Mouse (Mus musculus) cortical plate, adult 2 months (tissue): ENCODE data around the gene Rnpepl1. TPM values are rescaled to one million over a fixed set of nuclear protein-coding genes. Genes with fewer than 3 reads are reported as not detected.

Experiments used
- H3K27ac ChIP-seq: fragments of 200-500 bp; 2 replicates; pipeline ENCODE4 v1.5.1; 2012; ENCODE audit warnings: low read length, control low read depth, inconsistent platforms; ENCODE audit not compliant: insufficient read depth
- H3K4me1 ChIP-seq: fragments of 200-500 bp; 2 replicates; pipeline ENCODE4 v1.6.1; 2011; ENCODE audit warnings: low read length; ENCODE audit not compliant: control insufficient read depth, insufficient read depth
- H3K4me3 ChIP-seq: fragments of 200-500 bp; 2 replicates; pipeline ENCODE4 v1.5.1; 2011; ENCODE audit warnings: mild to moderate bottlenecking, low read length, control low read depth; ENCODE audit not compliant: insufficient read depth
- CTCF ChIP-seq: fragments of 200-500 bp; IDR thresholded peaks from 2 replicates; pipeline ENCODE4 v1.5.1; 2011; ENCODE audit warnings: mild to moderate bottlenecking, control low read depth, low read length; ENCODE audit not compliant: insufficient read depth; ENCODE audit errors: extremely low read depth
- POLR2A ChIP-seq: fragments of 200-500 bp; IDR thresholded peaks from 2 replicates; pipeline ENCODE4 v1.6.1; 2011; ENCODE audit warnings: mild to moderate bottlenecking, low read length, control low read depth; ENCODE audit not compliant: insufficient read depth; ENCODE audit errors: extremely low read depth
- polyA plus RNA-seq: library from polyadenylated mRNA; depleted of rRNA; stranded (reverse); fragments of >200 nt; gene quantifications from 2 replicates; pipeline ENCODE4 v1.2.3, GENCODE M21; 2012

The Rnpepl1 gene
- polyA plus RNA-seq, 1 experiment: 38.5 TPM

DNA sequence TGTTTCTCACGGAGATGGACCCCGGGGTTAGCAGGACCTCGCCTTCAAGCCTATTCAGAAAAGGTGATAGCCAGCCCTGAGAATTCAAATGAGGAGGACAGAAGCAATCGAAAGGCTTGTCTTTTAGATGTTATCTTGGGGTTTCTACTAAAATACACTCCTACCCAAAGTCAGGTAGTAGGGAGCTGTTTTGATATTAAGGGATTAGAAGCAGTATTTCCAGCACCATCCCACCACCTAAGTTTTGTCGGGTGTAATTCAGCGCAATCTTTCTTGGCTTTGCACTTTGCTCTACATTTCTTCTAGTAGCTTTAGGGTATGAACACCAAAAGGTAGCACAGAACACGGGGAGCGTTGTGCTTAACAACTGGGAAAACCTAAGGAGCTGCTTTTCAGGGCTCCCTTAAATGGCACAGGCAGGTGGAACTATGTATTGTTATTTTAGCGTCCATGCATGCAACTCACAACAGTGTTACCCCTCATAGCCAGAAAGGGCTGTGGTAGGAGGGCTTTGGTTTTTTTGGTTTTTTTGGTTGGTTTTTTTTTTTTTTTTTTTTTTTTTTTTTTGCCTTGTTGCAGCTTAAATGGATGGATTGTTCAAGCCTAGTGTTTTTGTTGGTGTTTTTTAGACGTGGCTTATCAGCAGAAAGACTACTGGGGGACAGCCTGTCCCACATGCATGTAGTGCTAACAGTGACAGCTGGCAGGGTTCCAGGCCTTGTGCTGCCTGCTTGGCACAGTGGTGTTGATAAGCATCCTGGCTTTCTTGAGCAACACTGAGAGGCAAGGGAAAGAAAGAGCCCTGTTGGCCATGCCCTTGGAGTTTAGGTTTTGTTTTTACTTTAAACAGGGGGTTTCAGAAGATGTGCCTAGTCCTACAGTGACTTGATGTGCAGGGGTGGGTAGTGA lies 24.7 kb downstream of the Rnpepl1 start:
- Histone ChIP-seq H3K4me1 (peaks cover 2% of the 10 kb centered on the region; the same call in 1 of the 2 replicates), H3K4me3 (peak overlapping the region; percentile 49), H3K27ac (0 out of 2 replicates have a peak overlapping the region, but pooled peaks have one; percentile 9)
- TF ChIP-seq CTCF (no peak), POLR2A (no peak)

DNA sequence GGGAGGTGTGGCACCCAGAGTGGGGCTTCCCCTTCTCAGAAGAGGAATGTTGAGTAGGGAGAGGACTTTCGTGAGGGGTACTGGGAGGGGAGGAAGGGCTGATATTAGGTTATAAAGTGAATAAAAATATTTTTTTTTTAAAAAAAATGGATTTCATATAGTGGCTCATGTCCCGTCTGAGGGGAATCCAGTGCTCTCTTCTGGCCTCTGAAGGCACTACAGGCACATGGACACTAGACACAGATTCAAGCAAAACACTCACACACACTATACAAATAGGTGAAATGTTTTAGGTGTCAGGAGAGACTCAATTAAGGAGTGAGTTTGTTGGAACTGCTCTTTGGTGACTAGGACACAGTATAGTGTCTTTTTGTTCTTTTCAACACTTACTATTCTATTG lies 25.4 kb downstream of the Rnpepl1 start:
- no peak overlapping the region for H3K27ac ChIP-seq
- peaks cover 2% of the 10 kb centered on the region; the same call in 1 of the 2 replicates for H3K4me1 ChIP-seq
- peak overlapping the region; percentile 49; the same call in 1 of the 2 replicates for H3K4me3 ChIP-seq
- TF ChIP-seq CTCF (no peak), POLR2A (no peak)

DNA sequence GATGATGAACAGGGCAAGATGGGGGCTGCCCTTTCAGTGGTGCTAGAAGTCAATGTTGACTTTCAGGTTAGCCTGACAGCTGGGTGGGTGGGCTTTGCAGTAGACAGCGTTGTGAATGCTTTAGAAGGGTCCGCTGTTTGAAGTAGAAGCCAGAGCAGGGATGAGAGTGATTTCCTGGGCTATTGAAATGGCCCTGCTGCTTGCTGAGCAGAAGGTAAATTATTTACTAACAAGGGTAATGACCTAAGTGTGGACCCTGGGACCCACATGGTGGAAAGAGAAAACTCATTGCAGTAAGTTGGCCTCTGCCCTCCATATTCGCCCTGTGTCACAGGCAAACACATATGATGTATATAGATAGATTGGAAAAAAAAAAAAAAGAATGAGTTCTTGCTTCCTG lies 25.9 kb downstream of the Rnpepl1 start:
- peaks cover 2% of the 10 kb centered on the region; the same call in 1 of the 2 replicates for H3K4me1 ChIP-seq
- H3K27ac ChIP-seq: no peak overlapping the region
- H3K4me3 ChIP-seq: no peak overlapping the region
- no peak for TF ChIP-seq POLR2A
- TF ChIP-seq CTCF: no peak

DNA sequence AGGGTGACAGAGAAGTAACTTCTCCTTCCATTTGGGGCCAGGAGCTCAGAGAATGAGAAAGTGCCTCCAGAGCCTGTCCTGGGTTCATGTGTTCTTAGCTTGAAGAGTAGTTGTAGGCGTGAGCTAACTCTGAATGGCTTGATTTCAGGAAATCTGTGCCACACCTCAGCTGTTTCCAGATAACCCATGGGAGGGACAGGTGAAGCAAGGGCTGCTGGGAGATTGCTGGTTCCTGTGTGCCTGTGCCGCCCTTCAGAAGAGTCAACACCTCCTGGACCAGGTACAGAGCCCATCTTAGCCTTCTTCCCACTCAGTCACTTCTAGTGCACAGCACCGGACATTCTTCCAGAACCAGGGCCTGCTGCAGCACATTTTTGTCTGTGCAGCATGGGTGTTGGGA lies 27.2 kb downstream of the Rnpepl1 start:
- Histone ChIP-seq H3K4me3 (no peak overlapping the region), H3K4me1 (peaks cover 2% of the 10 kb centered on the region; the same call in 1 of the 2 replicates), H3K27ac (no peak overlapping the region)
- TF ChIP-seq POLR2A (no peak), CTCF (no peak)

DNA sequence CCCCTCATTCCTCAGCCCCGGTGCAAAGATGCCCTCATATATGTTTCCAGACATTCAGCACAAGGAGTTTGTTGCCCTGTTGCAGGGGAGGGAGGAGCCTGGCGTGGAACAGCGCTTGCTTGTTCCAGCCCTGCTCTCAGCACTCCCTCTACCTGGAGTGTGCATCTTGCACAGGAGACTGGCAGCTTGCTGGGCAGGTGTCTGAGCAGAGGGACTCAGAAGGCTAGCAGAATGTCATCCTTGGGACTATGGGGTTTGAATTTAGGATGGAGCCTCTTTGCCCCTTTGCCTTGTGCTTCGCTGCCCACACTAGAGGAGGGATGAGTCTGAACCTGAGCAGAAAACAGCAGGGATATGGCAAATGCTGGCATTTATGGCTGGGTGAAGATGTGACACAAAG lies 29.2 kb downstream of the Rnpepl1 start:
- TF ChIP-seq CTCF: no peak
- no peak for TF ChIP-seq POLR2A
- Histone ChIP-seq H3K4me1 (peaks cover 2% of the 10 kb centered on the region; the same call in 1 of the 2 replicates), H3K4me3 (no peak overlapping the region), H3K27ac (no peak overlapping the region)

DNA sequence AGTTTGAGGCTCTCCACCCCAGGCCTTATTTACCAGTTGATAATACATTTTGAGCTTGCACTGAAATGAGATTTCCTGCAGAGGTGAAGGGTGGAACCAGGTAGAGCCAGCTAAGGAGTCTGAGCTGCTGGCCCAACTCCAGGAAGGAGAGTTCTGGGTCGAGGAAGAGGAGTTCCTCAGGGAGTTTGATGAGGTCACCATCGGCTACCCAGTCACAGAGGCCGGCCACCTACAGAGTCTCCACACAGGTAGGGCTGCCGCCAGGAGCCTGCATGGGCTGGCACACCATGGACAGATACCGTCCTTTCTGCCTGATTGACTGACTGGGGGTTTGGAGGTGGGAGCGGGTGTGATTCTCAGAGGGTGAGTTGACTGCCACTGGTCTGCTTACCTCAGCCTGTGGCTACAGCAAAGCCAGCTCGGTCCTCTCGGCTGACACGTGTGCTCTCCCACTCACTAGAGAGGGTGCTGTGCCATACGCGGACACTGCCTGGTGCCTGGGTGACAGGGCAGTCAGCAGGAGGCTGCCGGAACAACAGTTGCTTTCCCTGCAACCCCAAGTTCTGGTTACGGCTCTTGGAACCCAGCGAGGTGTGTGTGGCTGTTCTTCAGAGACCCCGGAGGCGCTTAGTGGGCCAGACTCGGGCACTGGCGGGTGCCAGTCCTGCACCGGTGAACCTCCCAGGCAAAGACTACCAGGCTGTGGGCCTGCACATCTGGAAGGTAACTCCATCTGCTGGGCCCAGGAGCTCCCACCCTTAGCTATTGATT lies 32.8 kb downstream of the Rnpepl1 start:
- Histone ChIP-seq H3K27ac (no peak overlapping the region), H3K4me1 (no peaks in the 10 kb centered on the region), H3K4me3 (no peak overlapping the region)
- TF ChIP-seq POLR2A (no peak), CTCF (no peak)

DNA sequence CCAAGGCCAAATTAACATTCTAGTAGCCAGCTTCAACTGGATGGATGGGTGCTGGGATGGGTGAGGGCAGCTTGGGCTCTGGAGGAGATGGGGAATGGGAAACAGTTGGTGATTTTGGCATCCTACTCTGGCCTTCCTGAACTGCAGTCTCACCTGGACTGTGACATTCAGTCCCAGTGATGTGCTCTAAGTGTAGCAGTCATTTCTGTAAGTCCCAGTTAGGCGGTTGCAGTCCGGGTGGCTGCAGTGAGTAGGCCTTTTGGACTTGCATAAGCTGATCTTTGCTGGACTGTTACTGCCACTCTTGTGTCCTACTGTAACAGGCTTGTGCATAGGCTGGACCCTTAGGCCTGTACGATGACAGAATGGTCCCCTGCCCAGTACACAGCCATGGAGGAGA lies 37.4 kb downstream of the Rnpepl1 start:
- TF ChIP-seq CTCF: no peak
- no peak overlapping the region for H3K4me3 ChIP-seq
- H3K27ac ChIP-seq: no peak overlapping the region
- H3K4me1 ChIP-seq: no peaks in the 10 kb centered on the region

DNA sequence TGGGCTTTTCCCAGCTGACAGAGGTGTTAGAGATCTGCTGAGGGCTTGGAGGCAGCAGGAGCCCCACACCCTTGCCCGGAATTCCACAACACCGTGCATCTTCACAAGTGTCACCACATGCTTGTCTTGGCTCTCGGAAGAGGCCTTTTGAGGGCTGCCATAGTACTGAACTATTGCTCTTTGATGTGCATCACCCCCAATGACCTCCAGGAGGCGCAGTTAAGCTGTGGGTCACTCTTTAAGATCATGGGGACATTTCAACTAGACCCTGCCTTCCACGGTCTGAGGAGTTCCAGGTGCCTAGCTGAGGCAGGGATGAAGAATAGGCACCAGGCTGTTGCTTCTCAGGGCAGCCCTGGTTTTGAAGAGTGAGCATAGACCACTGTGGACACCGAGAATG lies 38.8 kb downstream of the Rnpepl1 start:
- Histone ChIP-seq H3K4me1 (no peaks in the 10 kb centered on the region), H3K4me3 (no peak overlapping the region), H3K27ac (no peak overlapping the region)
- no peak for TF ChIP-seq POLR2A
- TF ChIP-seq CTCF: peak; percentile 37

DNA sequence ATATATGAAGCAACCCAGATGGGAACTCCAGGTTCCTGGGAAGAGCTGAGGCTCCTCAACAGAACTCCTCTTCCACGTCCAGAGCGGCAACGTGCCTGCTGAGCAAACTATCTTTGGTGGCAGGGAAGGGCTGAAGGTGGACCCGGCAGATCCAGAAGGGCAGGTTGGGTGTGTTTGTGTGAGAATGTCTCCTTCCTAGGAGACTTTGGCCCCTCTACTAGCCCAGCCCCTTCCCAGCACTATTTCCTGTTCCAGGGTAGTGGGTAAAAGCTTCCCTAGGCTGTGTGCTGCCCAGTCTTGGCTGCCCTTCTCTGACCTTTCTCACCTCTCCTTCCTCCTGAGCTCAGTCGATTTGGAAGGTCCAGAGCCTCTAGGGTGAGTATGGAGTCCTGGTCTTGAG lies 40.0 kb downstream of the Rnpepl1 start, which contains the start of gene Gpr35:
Gene Gpr35, plus strand, starts transcription at position 259 of the 400 bp plus-strand sequence.
- H3K4me1 ChIP-seq: no peaks in the 10 kb centered on the region
- no peak within 1 kb of the TSS for H3K4me3 ChIP-seq
- H3K27ac ChIP-seq: no peak within 1 kb of the TSS
- TF ChIP-seq CTCF (no peak), POLR2A (no peak)
